Mouse (Mus musculus) bone marrow macrophage, adult 2 months (primary cell): ENCODE measurements around the gene Zdhhc19.

ENCODE experiments used
- CTCF ChIP-seq: IDR thresholded peaks from 2 replicates; pipeline ENCODE4 v1.5.1; 2012; ENCODE audit warnings: low read depth, mild to moderate bottlenecking, low read length, moderate library complexity
- POLR2A ChIP-seq: IDR thresholded peaks from 2 replicates; pipeline ENCODE4 v1.6.1; 2012; ENCODE audit warnings: mild to moderate bottlenecking, low read depth, low read length, borderline replicate concordance

- TF ChIP-seq POLR2A (no peak), CTCF (no peak)
These were observed 13.2 kb downstream of the Zdhhc19 start for GRCm38 (mm10) chr16:32509066-32509942.
